Mouse (Mus musculus): ENCODE data around the gene Dgkd. TPM values are rescaled to one million over a fixed set of nuclear protein-coding genes. Genes with fewer than 3 reads are reported as not detected.

The Dgkd gene
- polyA plus RNA-seq (2015; fragmentation: Nextera tagmentation; extraction: Ambion mirVana) = 15.3 and 18.1 TPM in 2 replicates

GRCm38 (mm10) chr1:87852892-87853600 lies at the start of gene Dgkd:
Gene Dgkd (plus strand): TSS chr1:87853287.

GRCm38 (mm10) chr1:87803576-87803975 lies 49.5 kb upstream of the Dgkd start, which contains the start of gene Sag:
Gene Sag (plus strand): TSS chr1:87803680.

Other genes starting within 250 kb of the Dgkd start
- gene Inpp5d, start 233.0 kb upstream of the Dgkd start, polyA plus RNA-seq (2015; fragmentation: Nextera tagmentation; extraction: Ambion mirVana) = 4.7 and 6.4 TPM in 2 replicates
- gene Atg16l1, start 97.4 kb upstream of the Dgkd start, polyA plus RNA-seq (2015; fragmentation: Nextera tagmentation; extraction: Ambion mirVana) = 13.9 and 16.4 TPM in 2 replicates
- gene Sag, start 49.6 kb upstream of the Dgkd start, polyA plus RNA-seq (2015; fragmentation: Nextera tagmentation; extraction: Ambion mirVana) = 0.92 and 0.97 TPM in 2 replicates
- gene Usp40, start 155.3 kb downstream of the Dgkd start, polyA plus RNA-seq (2015; fragmentation: Nextera tagmentation; extraction: Ambion mirVana) = 14.8 and 17.3 TPM in 2 replicates
- not detected in 2 replicates for gene Ugt1a10, start 202.1 kb downstream of the Dgkd start, polyA plus RNA-seq (2015; fragmentation: Nextera tagmentation; extraction: Ambion mirVana)
- not detected in 2 replicates for gene Ugt1a9, start 217.5 kb downstream of the Dgkd start, polyA plus RNA-seq (2015; fragmentation: Nextera tagmentation; extraction: Ambion mirVana)
- not detected in 2 replicates for gene Ugt1a8, start 234.5 kb downstream of the Dgkd start, polyA plus RNA-seq (2015; fragmentation: Nextera tagmentation; extraction: Ambion mirVana)
- gene Ugt1a7c, start 241.8 kb downstream of the Dgkd start, polyA plus RNA-seq (2015; fragmentation: Nextera tagmentation; extraction: Ambion mirVana) = 3.1 and 6.4 TPM in 2 replicates
- 0.21 and 1.00 TPM in 2 replicates for gene Ugt1a6b, start 250.0 kb downstream of the Dgkd start, polyA plus RNA-seq (2015; fragmentation: Nextera tagmentation; extraction: Ambion mirVana)

Data from skeletal muscle tissue, postnatal 0 days (tissue).